Mouse (Mus musculus) spleen, embryonic (tissue): ENCODE results near the gene Sema5a.

Experiments used
- CTCF ChIA-PET: fragments of 350-600 bp; sonication (Branson Sonifier 250); formaldehyde crosslinking; loops from one replicate; lab custom pipeline; 2022; lab: Charles Lee

Sema5a gene

GRCm38 (mm10) chr15:32247281-32247680 lies 2.7 kb downstream of the Sema5a start:
- CTCF ChIA-PET: no interaction called here

- CTCF ChIA-PET: interaction anchor here (0.6 to 0.7 kb wide), 2 partner anchors 9 to 854 kb away, joined by 4 to 8 read pairs; no protein-coding TSS in a partner anchor
Observed at GRCm38 (mm10) chr15:32254806-32255205, 10.2 kb downstream of the Sema5a start.

- CTCF ChIA-PET: no interaction called here
Observed at GRCm38 (mm10) chr15:32257340-32257739, 12.7 kb downstream of the Sema5a start.

GRCm38 (mm10) chr15:32257886-32258319 lies 13.3 kb downstream of the Sema5a start:
- CTCF ChIA-PET: no interaction called here

GRCm38 (mm10) chr15:32259362-32260096 lies 14.9 kb downstream of the Sema5a start:
- CTCF ChIA-PET: no interaction called here

- CTCF ChIA-PET: no interaction called here
Observed at GRCm38 (mm10) chr15:32260942-32261341, 16.3 kb downstream of the Sema5a start.

GRCm38 (mm10) chr15:32263651-32264050 lies 19.0 kb downstream of the Sema5a start:
- CTCF ChIA-PET: interaction anchor here (0.6 kb wide), 1 partner anchor 9 kb away, joined by 8 read pairs; no protein-coding TSS in a partner anchor

- CTCF ChIA-PET: no interaction called here
Observed at GRCm38 (mm10) chr15:32264822-32265377, 20.3 kb downstream of the Sema5a start.

GRCm38 (mm10) chr15:32265378-32265934 lies 20.8 kb downstream of the Sema5a start:
- CTCF ChIA-PET: no interaction called here

- CTCF ChIA-PET: no interaction called here
Observed at GRCm38 (mm10) chr15:32266122-32266820, 21.7 kb downstream of the Sema5a start.

- CTCF ChIA-PET: no interaction called here
Observed at GRCm38 (mm10) chr15:32270106-32270505, 25.5 kb downstream of the Sema5a start.

- CTCF ChIA-PET: no interaction called here
Observed at GRCm38 (mm10) chr15:32273925-32274324, 29.3 kb downstream of the Sema5a start.

GRCm38 (mm10) chr15:32275020-32275419 lies 30.4 kb downstream of the Sema5a start:
- CTCF ChIA-PET: no interaction called here

GRCm38 (mm10) chr15:32278600-32278999 lies 34.0 kb downstream of the Sema5a start:
- CTCF ChIA-PET: no interaction called here

GRCm38 (mm10) chr15:32281374-32281773 lies 36.8 kb downstream of the Sema5a start:
- CTCF ChIA-PET: no interaction called here

- CTCF ChIA-PET: no interaction called here
Observed at GRCm38 (mm10) chr15:32284688-32285087, 40.1 kb downstream of the Sema5a start.

- CTCF ChIA-PET: no interaction called here
Observed at GRCm38 (mm10) chr15:32286296-32286695, 41.7 kb downstream of the Sema5a start.

GRCm38 (mm10) chr15:32288480-32288879 lies 43.9 kb downstream of the Sema5a start:
- CTCF ChIA-PET: no interaction called here

- CTCF ChIA-PET: no interaction called here
Observed at GRCm38 (mm10) chr15:32291000-32291399, 46.4 kb downstream of the Sema5a start.

GRCm38 (mm10) chr15:32296523-32296922 lies 51.9 kb downstream of the Sema5a start:
- CTCF ChIA-PET: no interaction called here

- CTCF ChIA-PET: no interaction called here
Observed at GRCm38 (mm10) chr15:32297266-32297665, 52.7 kb downstream of the Sema5a start.

GRCm38 (mm10) chr15:32298525-32298924 lies 53.9 kb downstream of the Sema5a start:
- CTCF ChIA-PET: no interaction called here
